Mouse (Mus musculus) E14TG2a.4 (cell line): ENCODE data around the gene H1foo.

Experiments used
- CTCF ChIP-seq: conservative IDR thresholded peaks from 2 replicates; pipeline ENCODE4 v1.5.1; 2014; ENCODE audit warnings: low read length
- NANOG ChIP-seq: IDR thresholded peaks from 2 replicates; pipeline ENCODE4 v1.6.1; 2014; ENCODE audit warnings: borderline replicate concordance, low read length, mixed read lengths

- TF ChIP-seq CTCF (no peak), NANOG (no peak)
Observed at GRCm38 (mm10) chr6:115906871-115907270, 37.9 kb upstream of the H1foo start.
